Mouse (Mus musculus) intestine, embryonic 16.5 days (tissue): ENCODE measurements at regions not wholly inside any gene's neighbourhood (a gene's known extent, or its start where the extent isn't known, plus 50 kb on each side); places are given as distances from the start of the nearest gene placed in this dataset.
A peak's percentile ranks its signal among the peaks of the same experiment; 100 is the strongest.

Experiments
- ATAC-seq: fragments of 200-750 bp; cut with Nextera tagmentation; 2 replicates; pipeline ENCODE4 v1.8.0; 2017; ENCODE audit warnings: moderate TSS enrichment, moderate library complexity
- H3K27ac ChIP-seq: fragments of 300-500 bp; sonication (generic); 2 replicates; pipeline ENCODE4 v1.5.1; 2014; ENCODE audit warnings: mild to moderate bottlenecking, low read length
- H3K27me3 ChIP-seq: fragments of 300-500 bp; sonication (generic); replicated peaks from 2 replicates; pipeline ENCODE4 v1.6.1; 2014; ENCODE audit warnings: low read length, control low read depth, mixed read lengths; ENCODE audit not compliant: control insufficient read depth, insufficient read depth
- H3K36me3 ChIP-seq: fragments of 300-500 bp; sonication (generic); 2 replicates; pipeline ENCODE4 v1.6.1; 2014; ENCODE audit warnings: low read length, control low read depth; ENCODE audit not compliant: control insufficient read depth, insufficient read depth
- H3K4me1 ChIP-seq: fragments of 300-500 bp; sonication (generic); 2 replicates; pipeline ENCODE4 v1.6.1; 2014; ENCODE audit warnings: low read length, control low read depth, mixed read lengths; ENCODE audit not compliant: control insufficient read depth, insufficient read depth
- H3K4me2 ChIP-seq: fragments of 300-500 bp; sonication (generic); 2 replicates; pipeline ENCODE4 v1.6.1; 2014; ENCODE audit warnings: low read depth, low read length, control low read depth
- H3K4me3 ChIP-seq: fragments of 300-500 bp; sonication (generic); 2 replicates; pipeline ENCODE4 v1.5.1; 2014; ENCODE audit warnings: mild to moderate bottlenecking, low read length
- H3K9ac ChIP-seq: fragments of 300-500 bp; sonication (generic); 2 replicates; pipeline ENCODE4 v1.6.1; 2014; ENCODE audit warnings: low read depth, low read length
- H3K9me3 ChIP-seq: fragments of 300-500 bp; sonication (generic); 2 replicates; pipeline ENCODE4 v1.6.1; 2016; ENCODE audit warnings: low read length, control low read depth; ENCODE audit not compliant: control insufficient read depth
- WGBS: fragments of 180-500 bp; shearing (Covaris S2); extraction: QIAGEN DNeasy Blood & Tissue Kit; methylation state at CpG from one replicate; pipeline ENCODE4 v1.1.7; 2014; 5-methylcytosine and 5-hydroxymethylcytosine counted together

DNA sequence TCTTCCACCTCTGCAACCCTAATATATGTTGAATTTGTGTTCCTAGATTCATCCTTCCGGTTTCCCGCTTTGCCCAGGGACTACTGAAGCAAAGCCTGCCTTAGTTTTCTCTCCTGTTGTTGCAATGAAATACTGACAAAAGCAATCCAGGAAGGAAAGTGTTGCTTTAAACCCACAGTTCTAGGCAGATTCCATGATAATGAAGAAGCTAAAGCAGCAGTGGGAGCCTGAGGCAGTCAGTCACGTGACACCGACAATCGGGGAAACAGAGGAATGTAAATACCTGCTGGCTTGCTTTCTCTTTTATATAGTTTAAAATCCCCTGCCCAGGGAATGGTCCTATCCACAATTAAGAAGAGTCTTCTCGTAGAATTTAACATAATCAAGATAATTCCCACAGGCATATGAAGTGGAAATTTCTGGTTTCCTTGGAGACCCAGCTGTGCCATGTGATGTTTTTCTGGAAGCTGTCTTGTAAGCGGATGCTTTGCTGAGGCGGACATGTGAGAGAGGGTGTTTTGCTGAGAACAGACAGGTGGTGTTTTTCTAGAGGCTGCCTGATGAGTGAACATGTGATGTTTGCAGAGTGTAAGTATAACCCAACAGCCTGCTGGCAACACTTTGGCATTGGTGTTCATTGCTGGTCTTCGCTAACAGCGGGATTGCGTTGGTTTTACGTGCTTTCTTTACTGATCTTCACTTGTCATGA, 398.0 kb downstream of the Prim2 start:
- H3K36me3 ChIP-seq = no peaks in the 10 kb centered on the region
- peak overlapping the region; percentile 15 for H3K4me2 ChIP-seq
- 47% methylated on average over 12 of the region's 12 CpGs for WGBS
- H3K27me3 ChIP-seq = no peaks in the 10 kb centered on the region
- no peaks in the 10 kb centered on the region for H3K4me1 ChIP-seq
- no peaks in the 10 kb centered on the region for H3K9me3 ChIP-seq
- ATAC-seq = 0 out of 2 replicates have a peak, but pooled peaks have one; percentile 36
- H3K9ac ChIP-seq = no peak overlapping the region
- no peak overlapping the region for H3K27ac ChIP-seq
- H3K4me3 ChIP-seq = peak overlapping the region; percentile 2; the same call in 1 of the 2 replicates

DNA sequence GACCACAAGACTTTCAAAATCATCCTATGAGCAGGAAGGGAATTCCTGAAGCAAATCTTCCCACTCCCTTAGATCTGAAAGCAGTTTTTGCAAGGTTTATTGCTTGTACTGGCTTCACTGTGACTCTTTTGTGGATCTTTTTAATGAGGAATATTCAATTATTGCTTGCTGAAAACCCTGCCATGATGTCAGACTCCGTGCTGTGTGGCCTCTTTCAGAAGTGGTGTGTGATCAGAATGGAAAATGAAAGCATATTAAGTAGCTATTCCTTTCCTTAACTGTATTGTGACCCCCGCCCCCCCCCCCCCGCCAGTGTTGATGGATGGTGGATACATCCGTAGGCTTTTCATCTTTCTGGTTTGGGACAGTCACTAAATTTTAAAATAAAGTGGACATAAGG, 400.4 kb downstream of the Prim2 start:
- no peak for ATAC-seq
- H3K36me3 ChIP-seq = no peaks in the 10 kb centered on the region
- H3K4me3 ChIP-seq = no peak overlapping the region
- no peak overlapping the region for H3K27ac ChIP-seq
- H3K4me2 ChIP-seq = no peak overlapping the region
- H3K4me1 ChIP-seq = no peaks in the 10 kb centered on the region
- H3K9ac ChIP-seq = no peak overlapping the region
- H3K9me3 ChIP-seq = no peaks in the 10 kb centered on the region
- no peaks in the 10 kb centered on the region for H3K27me3 ChIP-seq
- 71% methylated on average over 4 of the region's 4 CpGs for WGBS

DNA sequence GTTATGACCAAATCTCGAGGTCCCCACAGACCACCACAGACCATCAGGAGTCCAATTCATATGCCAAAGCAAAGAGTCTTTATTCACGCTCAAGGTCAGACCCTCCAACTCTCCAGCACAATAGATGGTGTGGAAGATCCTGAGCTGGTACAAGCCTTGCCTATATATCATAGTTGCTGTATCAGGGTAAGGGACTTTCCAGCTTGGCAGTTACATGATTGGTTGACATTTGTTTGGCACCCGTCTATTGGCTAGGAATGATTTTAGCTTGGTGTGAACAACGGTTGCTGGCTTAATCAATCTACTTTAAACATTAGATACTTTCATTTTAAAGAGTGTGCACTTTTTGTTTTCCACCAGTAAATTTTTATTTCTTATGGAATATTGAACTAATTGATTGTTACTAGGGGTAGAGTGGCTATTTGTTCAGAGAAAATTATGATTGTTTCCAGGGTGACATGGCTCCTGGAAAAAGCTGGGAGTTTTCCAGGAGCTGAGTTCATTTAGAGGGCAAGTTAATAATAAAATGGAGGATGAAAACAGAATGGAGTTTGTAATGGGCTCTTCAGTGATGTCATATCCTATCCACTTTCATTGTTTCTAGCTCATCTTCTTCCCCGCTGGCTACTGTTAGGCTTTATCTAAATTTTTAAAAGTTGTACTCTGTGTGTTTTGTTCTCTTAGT, 403.7 kb downstream of the Prim2 start:
- Histone ChIP-seq H3K4me2 (no peak overlapping the region), H3K4me3 (no peak overlapping the region), H3K36me3 (no peaks in the 10 kb centered on the region), H3K9ac (no peak overlapping the region), H3K27me3 (no peaks in the 10 kb centered on the region), H3K27ac (no peak overlapping the region), H3K4me1 (no peaks in the 10 kb centered on the region), H3K9me3 (no peaks in the 10 kb centered on the region)
- 73% methylated on average over 5 of the region's 5 CpGs for WGBS
- ATAC-seq = no peak

DNA sequence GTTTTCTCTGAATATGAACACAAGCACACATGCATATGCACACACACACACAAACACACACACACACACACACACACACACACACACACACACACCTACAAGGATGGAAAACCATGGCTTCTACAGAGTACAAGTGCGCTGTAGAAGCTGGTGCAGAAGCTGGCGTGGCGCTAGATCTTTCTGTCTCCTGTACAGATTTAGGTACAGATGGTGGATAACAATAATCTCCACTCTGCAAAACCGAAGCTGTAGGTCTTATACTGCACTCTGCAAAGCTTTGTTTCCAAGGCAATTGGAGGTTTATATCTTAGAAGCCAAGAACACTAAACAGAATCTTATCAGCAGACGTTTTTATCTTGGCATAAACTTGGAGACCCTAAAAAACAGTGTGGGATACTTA, 420.1 kb downstream of the Prim2 start:
- no peaks in the 10 kb centered on the region for H3K9me3 ChIP-seq
- H3K4me1 ChIP-seq = no peaks in the 10 kb centered on the region
- H3K36me3 ChIP-seq = no peaks in the 10 kb centered on the region
- no peak for ATAC-seq
- H3K4me3 ChIP-seq = no peak overlapping the region
- H3K9ac ChIP-seq = no peak overlapping the region
- H3K27me3 ChIP-seq = no peaks in the 10 kb centered on the region
- no peak overlapping the region for H3K27ac ChIP-seq
- no peak overlapping the region for H3K4me2 ChIP-seq
- 76% methylated on average over 5 of the region's 5 CpGs for WGBS

DNA sequence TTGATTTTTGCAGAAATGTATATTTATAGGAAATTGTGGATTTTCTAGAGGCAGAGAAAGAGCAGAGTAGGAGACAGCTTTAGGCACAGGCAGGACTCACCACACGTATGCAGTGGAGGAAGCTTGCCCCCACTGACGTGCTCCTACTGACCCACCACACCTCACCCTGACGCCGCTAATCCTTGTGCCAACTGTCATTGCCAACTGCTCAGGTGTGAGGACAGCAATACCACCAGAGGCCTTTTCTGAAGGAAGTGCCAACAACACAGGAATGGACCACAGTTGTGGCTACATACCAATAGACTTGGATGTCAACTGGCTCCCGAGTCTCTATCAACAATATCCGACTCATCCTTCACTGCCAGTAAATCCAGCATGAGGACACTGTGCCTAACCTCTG, 422.5 kb downstream of the Prim2 start:
- H3K36me3 ChIP-seq = no peaks in the 10 kb centered on the region
- H3K9me3 ChIP-seq = no peaks in the 10 kb centered on the region
- H3K9ac ChIP-seq = no peak overlapping the region
- no peak overlapping the region for H3K27ac ChIP-seq
- WGBS = 79% methylated on average over 6 of the region's 6 CpGs
- no peak overlapping the region for H3K4me3 ChIP-seq
- H3K4me2 ChIP-seq = no peak overlapping the region
- no peaks in the 10 kb centered on the region for H3K4me1 ChIP-seq
- no peak for ATAC-seq
- no peaks in the 10 kb centered on the region for H3K27me3 ChIP-seq

DNA sequence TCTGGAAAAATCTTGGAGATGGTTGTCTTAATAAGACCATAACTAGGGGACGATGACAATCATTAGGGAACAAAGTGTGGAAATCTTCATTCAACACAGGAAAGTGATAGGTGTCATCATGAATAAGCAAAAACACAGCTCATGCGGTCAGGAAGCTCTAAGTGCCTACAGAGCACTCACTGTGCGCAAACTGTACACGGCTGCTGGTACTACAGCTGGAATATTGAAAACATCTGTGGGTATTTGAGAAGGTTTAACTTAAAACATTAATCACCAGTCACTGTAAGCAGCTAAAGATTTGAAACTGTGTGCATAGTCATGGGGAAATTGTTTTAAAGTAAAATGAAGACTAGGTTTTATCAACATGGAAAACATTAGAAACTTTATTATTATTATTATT, 424.4 kb downstream of the Prim2 start:
- H3K27ac ChIP-seq = no peak overlapping the region
- H3K4me1 ChIP-seq = no peaks in the 10 kb centered on the region
- H3K4me3 ChIP-seq = no peak overlapping the region
- no peaks in the 10 kb centered on the region for H3K27me3 ChIP-seq
- 66% methylated on average over 4 of the region's 4 CpGs for WGBS
- H3K36me3 ChIP-seq = no peaks in the 10 kb centered on the region
- H3K4me2 ChIP-seq = no peak overlapping the region
- no peak for ATAC-seq
- no peaks in the 10 kb centered on the region for H3K9me3 ChIP-seq
- no peak overlapping the region for H3K9ac ChIP-seq

DNA sequence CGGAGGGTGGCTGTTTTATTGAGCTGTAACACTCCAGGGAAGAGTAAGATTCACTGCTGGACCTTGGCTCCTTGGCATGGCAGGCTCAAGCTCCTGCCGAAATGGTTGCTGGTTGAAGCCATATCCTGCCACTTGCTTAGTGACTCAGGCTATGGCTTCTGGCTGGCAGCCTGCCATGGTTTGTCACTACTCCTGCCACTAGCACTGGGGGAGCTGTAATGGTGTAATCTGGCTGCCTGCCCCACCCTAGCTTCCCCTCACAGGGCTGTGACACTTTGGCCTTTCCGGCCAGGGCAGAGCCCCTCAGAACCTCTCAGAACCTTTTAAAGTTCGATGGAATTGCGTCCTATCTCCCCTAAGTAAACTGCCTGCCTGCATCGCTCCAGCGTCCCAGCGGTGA, 424.9 kb downstream of the Prim2 start:
- Histone ChIP-seq H3K4me2 (no peak overlapping the region), H3K27ac (no peak overlapping the region), H3K4me3 (no peak overlapping the region), H3K9ac (no peak overlapping the region), H3K4me1 (no peaks in the 10 kb centered on the region), H3K36me3 (no peaks in the 10 kb centered on the region), H3K9me3 (no peaks in the 10 kb centered on the region), H3K27me3 (no peaks in the 10 kb centered on the region)
- 72% methylated on average over 8 of the region's 8 CpGs for WGBS
- ATAC-seq = no peak

DNA sequence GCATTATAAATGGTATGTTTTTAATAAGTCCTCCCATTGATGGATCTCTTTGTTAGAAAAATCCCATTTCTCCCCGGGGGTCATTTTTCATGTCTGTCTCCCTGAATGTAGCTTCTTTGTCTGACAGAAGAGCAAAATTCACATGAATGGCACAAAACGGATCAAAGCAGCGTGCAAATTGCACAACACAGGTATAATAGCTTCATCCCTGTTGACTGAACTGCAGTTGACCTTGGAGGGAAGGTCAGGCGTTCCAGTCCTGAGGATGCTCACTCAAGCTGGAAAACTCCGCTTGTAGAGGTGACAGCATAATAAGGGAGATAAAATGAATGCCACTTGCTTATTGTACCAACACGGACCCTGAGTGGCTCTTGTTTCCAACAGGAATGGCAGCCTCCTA, 446.6 kb downstream of the Prim2 start:
- no peak for ATAC-seq
- 79% methylated on average over 6 of the region's 6 CpGs for WGBS
- H3K4me3 ChIP-seq = no peak overlapping the region

DNA sequence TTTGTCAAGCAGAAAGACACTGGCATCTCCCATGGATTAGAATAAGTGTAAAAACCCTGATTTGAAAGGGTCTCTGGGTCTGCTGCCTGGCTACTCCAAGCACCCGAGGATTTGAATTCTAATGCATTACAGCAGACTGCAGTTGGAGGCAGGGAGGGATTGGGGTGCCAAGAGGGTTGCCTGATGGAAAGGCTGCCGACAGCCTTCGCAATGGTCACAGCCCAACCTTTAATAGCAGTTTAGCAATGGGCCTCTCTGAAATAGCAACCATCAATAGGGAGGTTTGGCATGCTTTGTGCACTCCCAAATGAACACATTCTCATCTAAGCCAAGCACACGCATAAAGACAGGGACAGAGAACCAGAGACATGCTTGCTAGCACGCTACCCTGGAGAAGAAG, 454.8 kb downstream of the Prim2 start:
- WGBS = 80% methylated on average over 5 of the region's 5 CpGs
- Histone ChIP-seq H3K4me2 (no peak overlapping the region), H3K27ac (no peak overlapping the region), H3K27me3 (no peaks in the 10 kb centered on the region), H3K9ac (no peak overlapping the region), H3K9me3 (no peaks in the 10 kb centered on the region), H3K4me3 (no peak overlapping the region), H3K4me1 (no peaks in the 10 kb centered on the region), H3K36me3 (no peaks in the 10 kb centered on the region)
- no peak for ATAC-seq

More for the DNA sequence above, 446.6 kb downstream of the Prim2 start:
- H3K4me2 ChIP-seq = no peak overlapping the region
- H3K27ac ChIP-seq = no peak overlapping the region
- H3K27me3 ChIP-seq = no peaks in the 10 kb centered on the region
- no peak overlapping the region for H3K9ac ChIP-seq
- H3K4me1 ChIP-seq = no peaks in the 10 kb centered on the region
- no peaks in the 10 kb centered on the region for H3K9me3 ChIP-seq
- H3K36me3 ChIP-seq = no peaks in the 10 kb centered on the region
